Mouse (Mus musculus) midbrain, postnatal 0 days (tissue): Measurements from ENCODE around the gene Spef2. TPM values are rescaled to one million over a fixed set of nuclear protein-coding genes. Genes with fewer than 3 reads are reported as not detected.
"Not testable (repeated sequence)": the region's sequence is repeated elsewhere in the genome, so short reads cannot be mapped to it uniquely, and the experiment has no call there.

Experiments
- ATAC-seq: fragments of 200-750 bp; cut with Nextera tagmentation; 2 replicates; pipeline ENCODE4 v1.8.0; 2017; ENCODE audit warnings: moderate number of reproducible peaks, mild to moderate bottlenecking, moderate TSS enrichment, moderate library complexity; ENCODE audit not compliant: low FRiP score
- DNase-seq: peaks from one replicate; pipeline ENCODE4 v3.0.0-alpha.2; 2015; ENCODE audit warnings: low spot score
- H3K27ac ChIP-seq: fragments of 300-500 bp; sonication (generic); 2 replicates; pipeline ENCODE4 v1.5.1; 2014; ENCODE audit warnings: low read depth, mild to moderate bottlenecking, low read length, mixed read lengths
- H3K27me3 ChIP-seq: fragments of 300-500 bp; sonication (generic); 2 replicates; pipeline ENCODE4 v1.6.1; 2014; ENCODE audit warnings: low read length, control low read depth, mixed read lengths; ENCODE audit not compliant: insufficient read depth
- H3K36me3 ChIP-seq: fragments of 300-500 bp; sonication (generic); 2 replicates; pipeline ENCODE4 v1.6.1; 2014; ENCODE audit warnings: low read length, control low read depth, mixed read lengths; ENCODE audit not compliant: insufficient read depth
- H3K4me1 ChIP-seq: fragments of 300-500 bp; sonication (generic); 2 replicates; pipeline ENCODE4 v1.6.1; 2014; ENCODE audit warnings: mild to moderate bottlenecking, control low read depth, antibody characterized with exemption, low read length, mixed read lengths; ENCODE audit not compliant: insufficient read depth
- H3K4me2 ChIP-seq: fragments of 300-500 bp; sonication (generic); 2 replicates; pipeline ENCODE4 v1.6.1; 2014; ENCODE audit warnings: low read depth, mild to moderate bottlenecking, low read length, mixed read lengths; ENCODE audit not compliant: poor library complexity, severe bottlenecking
- H3K4me3 ChIP-seq: fragments of 300-500 bp; sonication (generic); 2 replicates; pipeline ENCODE4 v1.5.1; 2014; ENCODE audit warnings: low read depth, mild to moderate bottlenecking, low read length, moderate library complexity
- H3K9ac ChIP-seq: fragments of 300-500 bp; sonication (generic); replicated peaks from 2 replicates; pipeline ENCODE4 v1.6.1; 2014; ENCODE audit warnings: mild to moderate bottlenecking, low read length, moderate library complexity, mixed read lengths; ENCODE audit not compliant: poor library complexity, severe bottlenecking
- H3K9me3 ChIP-seq: fragments of 300-500 bp; sonication (generic); 2 replicates; pipeline ENCODE4 v1.6.1; 2016; ENCODE audit warnings: low read length, control low read depth
- CTCF ChIP-seq: IDR thresholded peaks from 2 replicates; pipeline ENCODE4 v1.5.1; 2016; ENCODE audit warnings: antibody characterized with exemption, mild to moderate bottlenecking
- WGBS: fragments of 180-500 bp; shearing (Covaris S2); extraction: QIAGEN DNeasy Blood & Tissue Kit; methylation state at CpG from one replicate; pipeline ENCODE4 v1.1.7; 2014; 5-methylcytosine and 5-hydroxymethylcytosine counted together
- polyA plus RNA-seq: library from polyadenylated mRNA; unstranded; fragments of >200 nt; fragmentation: Nextera tagmentation; extraction: Ambion mirVana; gene quantifications from 2 replicates; pipeline ENCODE4 v1.2.1, GENCODE M21; 2015
- total RNA-seq: library from RNA; depleted of rRNA; stranded (reverse); fragments of >200 nt; gene quantifications from 2 replicates; pipeline ENCODE4 v1.2.3, GENCODE M21; 2014

Spef2 gene
- total and polyA plus RNA-seq, 2 experiments from 2014 or later: 1.5 to 2.6 TPM

GRCm38 (mm10) chr15:9572664-9573063, 176.0 kb downstream of the Spef2 start:
- H3K27ac ChIP-seq: no peak overlapping the region
- ATAC-seq (no peak), DNase-seq (no peak)
- H3K36me3 ChIP-seq: no peaks in the 10 kb centered on the region
- 92% methylated on average over 7 of the region's 7 CpGs for WGBS
- TF ChIP-seq CTCF: no peak
- no peak overlapping the region for H3K9ac ChIP-seq
- H3K4me1 ChIP-seq: no peaks in the 10 kb centered on the region
- H3K9me3 ChIP-seq: no peaks in the 10 kb centered on the region
- H3K27me3 ChIP-seq: no peaks in the 10 kb centered on the region
- no peak overlapping the region for H3K4me3 ChIP-seq
- H3K4me2 ChIP-seq: no peak overlapping the region

GRCm38 (mm10) chr15:9571896-9572295, 176.8 kb downstream of the Spef2 start:
- Histone ChIP-seq H3K36me3 (no peaks in the 10 kb centered on the region), H3K4me3 (no peak overlapping the region), H3K4me1 (no peaks in the 10 kb centered on the region), H3K9ac (no peak overlapping the region), H3K9me3 (no peaks in the 10 kb centered on the region), H3K4me2 (no peak overlapping the region), H3K27ac (no peak overlapping the region), H3K27me3 (no peaks in the 10 kb centered on the region)
- ATAC-seq (no peak), DNase-seq (no peak)
- 86% methylated on average over 2 of the region's 2 CpGs for WGBS
- no peak for TF ChIP-seq CTCF

DNA sequence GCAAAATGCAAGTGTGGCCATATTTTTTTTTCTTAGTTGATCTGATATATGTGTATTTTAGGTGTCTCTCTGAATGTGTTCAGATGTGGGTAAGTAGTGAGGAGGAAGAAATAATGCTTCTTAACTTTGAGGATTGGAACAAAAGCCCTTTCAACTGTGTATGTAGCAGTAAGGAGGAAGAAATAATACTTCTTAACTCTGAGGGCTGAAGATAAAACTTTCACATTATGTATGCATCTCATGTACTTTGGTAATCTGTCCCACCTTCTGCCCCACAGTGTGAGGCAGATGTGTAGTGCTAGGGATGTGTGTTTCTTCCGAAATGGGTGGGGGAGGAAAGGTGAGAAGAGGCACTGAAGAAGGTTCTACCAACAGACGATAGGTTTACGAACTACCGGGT, 181.4 kb downstream of the Spef2 start:
- Histone ChIP-seq H3K9ac (no peak overlapping the region), H3K4me1 (no peaks in the 10 kb centered on the region), H3K36me3 (no peaks in the 10 kb centered on the region), H3K27me3 (no peaks in the 10 kb centered on the region), H3K27ac (no peak overlapping the region), H3K4me3 (no peak overlapping the region), H3K4me2 (no peak overlapping the region), H3K9me3 (no peaks in the 10 kb centered on the region)
- 89% methylated on average over 4 of the region's 4 CpGs for WGBS
- no peak for DNase-seq
- ATAC-seq: no peak
- no peak for TF ChIP-seq CTCF

DNA sequence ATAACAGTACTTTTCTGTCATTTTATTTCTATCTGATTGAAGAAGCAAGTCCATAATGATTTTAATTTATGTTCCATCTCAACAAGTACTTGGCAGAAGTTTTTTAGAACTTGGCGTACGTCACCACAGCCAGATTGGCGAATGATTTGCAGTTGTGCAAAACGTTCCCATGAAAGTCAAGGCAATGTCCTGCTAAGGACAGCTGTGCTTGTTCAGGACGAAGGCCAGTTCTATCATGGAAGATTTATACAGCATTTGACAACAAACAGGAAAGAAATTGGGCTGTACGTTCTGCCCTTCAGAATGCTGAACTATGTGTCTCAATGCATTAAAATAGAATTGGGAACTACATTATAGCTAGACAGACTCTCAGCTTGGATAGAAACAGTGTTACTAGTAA, 183.3 kb downstream of the Spef2 start:
- Histone ChIP-seq H3K9me3 (no peaks in the 10 kb centered on the region), H3K9ac (no peak overlapping the region), H3K27ac (no peak overlapping the region), H3K27me3 (no peaks in the 10 kb centered on the region), H3K4me1 (no peaks in the 10 kb centered on the region), H3K4me3 (no peak overlapping the region), H3K4me2 (no peak overlapping the region), H3K36me3 (no peaks in the 10 kb centered on the region)
- WGBS: 85% methylated on average over 6 of the region's 6 CpGs
- no peak for TF ChIP-seq CTCF
- DNase-seq: no peak
- ATAC-seq: no peak

GRCm38 (mm10) chr15:9564156-9564555, 184.5 kb downstream of the Spef2 start:
- no peak for DNase-seq
- no peaks in the 10 kb centered on the region for H3K36me3 ChIP-seq
- no peaks in the 10 kb centered on the region for H3K9me3 ChIP-seq
- WGBS: 79% methylated on average over 3 of the region's 3 CpGs
- ATAC-seq: no peak
- TF ChIP-seq CTCF: no peak
- no peak overlapping the region for H3K9ac ChIP-seq
- H3K4me2 ChIP-seq: no peak overlapping the region
- H3K27me3 ChIP-seq: no peaks in the 10 kb centered on the region
- no peak overlapping the region for H3K27ac ChIP-seq
- no peak overlapping the region for H3K4me3 ChIP-seq
- no peaks in the 10 kb centered on the region for H3K4me1 ChIP-seq

- not testable (repeated sequence) for H3K9me3 ChIP-seq, H3K4me2 ChIP-seq, H3K4me3 ChIP-seq, H3K4me1 ChIP-seq, H3K36me3 ChIP-seq, H3K27me3 ChIP-seq, DNase-seq, H3K27ac ChIP-seq, H3K9ac ChIP-seq, ATAC-seq
- WGBS: 92% methylated on average over 13 of the region's 15 CpGs
These were observed 191.4 kb downstream of the Spef2 start for GRCm38 (mm10) chr15:9557264-9557663.
